Mouse (Mus musculus) urinary bladder, adult 2 months (tissue): ENCODE measurements at regions not wholly inside any gene's neighbourhood (a gene's known extent, or its start where the extent isn't known, plus 50 kb on each side); places are given as distances from the start of the nearest gene placed in this dataset.

Source experiments
- DNase-seq: peaks from one replicate; pipeline ENCODE4 v3.0.0; 2022; ENCODE audit warnings: low spot score

- no peak for DNase-seq
Measured at GRCm38 (mm10) chr6:104038853-104039252, 453.7 kb upstream of the Cntn6 start.

DNA sequence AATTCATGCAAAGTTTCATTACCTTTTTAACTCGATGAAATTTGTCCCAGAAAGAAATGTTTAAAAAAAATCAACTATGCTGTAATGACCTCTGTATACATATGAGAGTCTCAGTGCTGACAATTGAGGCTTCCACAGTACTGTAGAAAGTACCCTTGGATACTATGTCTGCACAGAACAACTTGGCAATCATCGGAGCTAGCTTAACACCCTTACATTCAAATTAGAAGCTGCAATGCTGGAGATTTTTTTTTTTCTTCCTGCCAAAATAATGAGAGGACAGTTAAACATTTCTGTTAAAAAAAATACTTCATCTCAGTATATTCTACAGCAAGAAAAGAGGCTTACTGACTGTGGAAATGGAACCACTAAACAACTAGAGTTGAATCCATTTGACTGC, 452.1 kb upstream of the Cntn6 start:
- DNase-seq, result no peak

DNA sequence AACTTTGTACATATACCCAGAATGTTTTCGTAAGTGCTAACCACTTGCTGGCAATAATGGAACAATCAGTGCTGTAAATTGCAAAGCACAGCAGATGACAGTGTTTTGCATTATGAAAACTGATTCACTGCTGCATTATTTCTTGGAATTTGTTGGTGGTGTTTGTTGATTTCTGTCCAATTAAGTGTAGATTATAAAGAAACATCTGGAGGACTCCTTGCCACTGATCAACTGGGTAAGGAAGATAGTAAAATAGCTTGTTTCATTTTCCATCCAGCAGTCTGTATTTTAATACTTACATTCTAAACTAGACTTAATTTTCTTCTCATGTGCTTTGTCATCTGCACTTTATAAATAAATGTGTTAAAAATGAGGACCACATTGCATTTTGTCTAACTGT, 436.6 kb upstream of the Cntn6 start:
- DNase-seq, result no peak

DNA sequence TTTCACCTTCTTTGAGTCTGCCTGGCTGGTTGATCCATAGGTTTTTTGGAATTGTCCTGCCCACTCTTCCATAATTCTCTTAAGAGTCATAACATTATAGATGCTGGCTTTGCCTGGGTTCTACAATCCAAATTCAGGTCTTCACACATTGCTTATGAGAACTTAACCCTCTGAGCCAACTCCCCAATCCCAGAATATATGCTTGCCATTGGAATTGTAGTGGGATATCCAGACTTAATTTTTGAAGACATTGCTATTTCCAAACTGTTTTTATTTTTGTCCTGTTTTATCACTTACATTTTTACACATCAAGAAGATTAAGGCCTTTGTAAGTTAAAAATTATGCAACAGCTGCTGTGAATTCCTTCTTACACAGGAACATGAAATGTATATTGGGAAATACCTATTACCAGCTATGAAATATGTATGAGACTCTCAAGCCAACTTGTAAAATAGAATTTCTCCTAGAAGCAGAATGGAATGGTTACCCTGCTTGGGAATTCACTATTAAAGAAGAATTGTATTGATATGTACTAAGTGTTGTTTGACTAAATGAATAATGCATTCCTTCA, 430.8 kb upstream of the Cntn6 start:
- DNase-seq, result no peak

- DNase-seq, result no peak
Measured at GRCm38 (mm10) chr6:104080581-104080980, 412.0 kb upstream of the Cntn6 start.

DNA sequence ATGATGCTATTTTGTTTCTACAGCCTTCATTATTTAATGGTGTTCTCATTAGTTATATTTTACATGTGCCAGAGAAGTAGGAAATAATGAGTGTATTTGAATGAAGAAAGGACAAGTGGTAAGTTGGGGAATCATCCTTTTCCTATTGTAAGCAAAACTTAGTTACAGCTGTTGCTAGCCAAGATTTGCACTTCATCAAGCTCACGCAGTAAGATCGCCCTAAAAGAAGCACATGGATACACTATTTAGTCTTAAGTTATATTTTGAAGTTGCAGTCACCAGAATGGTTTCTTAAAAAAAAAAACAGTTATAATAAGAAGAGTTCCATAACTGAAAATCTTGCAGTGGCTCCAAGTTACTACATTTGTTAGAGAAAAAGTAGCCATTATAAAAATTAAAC, 410.3 kb upstream of the Cntn6 start:
- no peak for DNase-seq

- DNase-seq, result no peak
Measured at GRCm38 (mm10) chr6:104108386-104108785, 384.2 kb upstream of the Cntn6 start.
